Mouse (Mus musculus): ENCODE measurements around the gene Zfyve21. TPM values are rescaled to one million over a fixed set of nuclear protein-coding genes. Genes with fewer than 3 reads are reported as not detected.

The Zfyve21 gene
- total RNA-seq (2014; rRNA removed) = 63.3 and 75.6 TPM in 2 replicates
- polyA plus RNA-seq (2012; rRNA removed) = 65.5 and 72.8 TPM in 2 replicates

GRCm38 (mm10) chr12:111813766-111814617, at the start of gene Zfyve21, which contains the start of gene Xrcc3:
Zfyve21 (plus strand) TSS chr12:111814170.
Xrcc3 (minus strand) TSS chr12:111813873.
- Histone ChIP-seq H3K27me3 (ENCODE audit: control insufficient read depth, insufficient read depth, low read length) (no peaks in the 10 kb centered on the region), H3K36me3 (ENCODE audit: control insufficient read depth, insufficient read depth, low read length) (no peaks in the 10 kb centered on the region), H3K4me3 (ENCODE audit: insufficient read depth, low read depth, low read length) (peak within 1 kb of the TSS; percentile 86), H3K79me2 (ENCODE audit: control insufficient read depth, insufficient read depth, low read length) (peaks cover 12% of the 10 kb centered on the region), H3K9ac (ENCODE audit: low read depth, low read length) (peak within 1 kb of the TSS; percentile 90), H3K4me1 (ENCODE audit: control insufficient read depth, insufficient read depth, low read length) (peaks cover 36% of the 10 kb centered on the region), H3K27ac (replicated peaks; ENCODE audit: insufficient read depth, low read depth, low read length) (peak within 1 kb of the TSS; percentile 95)
- TF ChIP-seq CTCF (IDR thresholded peaks at IDR 0.05; ENCODE audit: low read depth, low read length) (no peak), POLR2A (IDR thresholded peaks at IDR 0.05; ENCODE audit: extremely low read depth, insufficient read depth, low read length) (peak; percentile 94)
- WGBS = under 1% methylated on average over 87 of the region's 87 CpGs
- DNase-seq (ENCODE audit: extremely low read depth, low read depth, low spot score) = peak; percentile 96

DNA sequence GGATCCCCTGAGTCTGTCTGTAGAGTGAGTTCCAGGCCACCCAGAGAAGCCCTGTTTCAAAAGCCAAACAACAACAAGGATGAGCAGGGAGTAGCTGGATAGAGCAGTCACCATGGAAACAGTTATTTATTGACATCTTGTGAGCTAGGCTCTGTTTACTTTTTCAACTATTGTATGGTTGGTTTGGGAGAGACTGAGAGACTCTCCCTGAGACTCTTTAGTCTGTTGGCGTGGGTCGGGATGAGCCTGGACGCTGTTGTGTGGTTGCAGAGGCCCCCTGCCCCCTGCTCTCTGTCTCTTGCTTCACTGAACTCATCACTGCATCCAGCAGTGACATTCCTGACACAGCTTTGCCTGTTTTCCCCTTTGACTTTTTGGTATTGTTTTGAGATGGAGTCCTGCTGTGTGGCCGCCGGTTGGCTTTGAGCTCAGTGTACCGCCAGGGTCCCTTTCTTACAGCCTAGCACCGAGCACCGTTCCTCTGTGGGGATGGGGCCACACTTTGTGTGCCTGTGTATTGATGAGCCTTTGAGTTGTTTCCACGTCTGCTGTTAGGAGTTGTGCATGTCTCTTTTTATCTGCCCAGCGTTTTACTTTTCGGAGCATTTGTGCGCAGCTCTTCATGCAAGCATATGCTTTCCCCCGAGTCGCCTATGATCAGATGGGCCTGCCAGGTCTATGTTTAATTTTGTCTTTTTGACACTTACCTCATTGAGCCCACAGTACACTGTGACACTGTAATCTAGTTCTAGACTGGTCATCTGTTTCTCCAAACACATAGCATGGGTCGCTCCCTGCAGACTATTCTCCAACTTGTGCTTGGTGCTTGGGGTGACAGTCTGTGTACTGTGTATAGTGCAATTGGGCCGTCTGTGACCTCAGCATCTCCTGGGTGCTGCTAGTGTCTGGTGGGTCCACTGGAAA, 47.4 kb upstream of the Zfyve21 start:
- TF ChIP-seq CTCF (IDR thresholded peaks at IDR 0.05; ENCODE audit: low read depth, low read length) (no peak), POLR2A (IDR thresholded peaks at IDR 0.05; ENCODE audit: extremely low read depth, insufficient read depth, low read length) (no peak)
- no peak overlapping the region for H3K27ac ChIP-seq (replicated peaks; ENCODE audit: insufficient read depth, low read depth, low read length)
- no peaks in the 10 kb centered on the region for H3K27me3 ChIP-seq (ENCODE audit: control insufficient read depth, insufficient read depth, low read length)
- no peaks in the 10 kb centered on the region for H3K36me3 ChIP-seq (ENCODE audit: control insufficient read depth, insufficient read depth, low read length)
- WGBS = 70% methylated on average over 16 of the region's 16 CpGs
- H3K4me1 ChIP-seq (ENCODE audit: control insufficient read depth, insufficient read depth, low read length) = peaks cover 3% of the 10 kb centered on the region; the same call in 1 of the 2 replicates
- H3K4me3 ChIP-seq (ENCODE audit: insufficient read depth, low read depth, low read length) = no peak overlapping the region
- H3K79me2 ChIP-seq (ENCODE audit: control insufficient read depth, insufficient read depth, low read length) = peaks cover 53% of the 10 kb centered on the region
- peak; percentile 34 for DNase-seq (ENCODE audit: extremely low read depth, low read depth, low spot score)
- no peak overlapping the region for H3K9ac ChIP-seq (ENCODE audit: low read depth, low read length)

GRCm38 (mm10) chr12:111768322-111768928, 45.5 kb upstream of the Zfyve21 start:
- Histone ChIP-seq H3K36me3 (ENCODE audit: control insufficient read depth, insufficient read depth, low read length) (peaks cover 9% of the 10 kb centered on the region; the same call in 1 of the 2 replicates), H3K9ac (ENCODE audit: low read depth, low read length) (no peak overlapping the region), H3K27me3 (ENCODE audit: control insufficient read depth, insufficient read depth, low read length) (no peaks in the 10 kb centered on the region), H3K27ac (replicated peaks; ENCODE audit: insufficient read depth, low read depth, low read length) (no peak overlapping the region), H3K4me1 (ENCODE audit: control insufficient read depth, insufficient read depth, low read length) (peaks cover 3% of the 10 kb centered on the region; the same call in 1 of the 2 replicates), H3K79me2 (ENCODE audit: control insufficient read depth, insufficient read depth, low read length) (peaks cover 34% of the 10 kb centered on the region), H3K4me3 (ENCODE audit: insufficient read depth, low read depth, low read length) (no peak overlapping the region)
- WGBS = 93% methylated on average over 10 of the region's 10 CpGs
- DNase-seq (ENCODE audit: extremely low read depth, low read depth, low spot score) = no peak
- TF ChIP-seq POLR2A (IDR thresholded peaks at IDR 0.05; ENCODE audit: extremely low read depth, insufficient read depth, low read length) = no peak
- TF ChIP-seq CTCF (IDR thresholded peaks at IDR 0.05; ENCODE audit: low read depth, low read length) = no peak

- Histone ChIP-seq H3K27me3 (ENCODE audit: control insufficient read depth, insufficient read depth, low read length) (no peaks in the 10 kb centered on the region), H3K36me3 (ENCODE audit: control insufficient read depth, insufficient read depth, low read length) (peaks cover 9% of the 10 kb centered on the region; the same call in 1 of the 2 replicates), H3K27ac (replicated peaks; ENCODE audit: insufficient read depth, low read depth, low read length) (no peak overlapping the region), H3K4me1 (ENCODE audit: control insufficient read depth, insufficient read depth, low read length) (peaks cover 3% of the 10 kb centered on the region; the same call in 1 of the 2 replicates), H3K79me2 (ENCODE audit: control insufficient read depth, insufficient read depth, low read length) (peaks cover 28% of the 10 kb centered on the region), H3K9ac (ENCODE audit: low read depth, low read length) (no peak overlapping the region), H3K4me3 (ENCODE audit: insufficient read depth, low read depth, low read length) (no peak overlapping the region)
- DNase-seq (ENCODE audit: extremely low read depth, low read depth, low spot score) = no peak
- 67% methylated on average over 10 of the region's 10 CpGs for WGBS
- TF ChIP-seq CTCF (IDR thresholded peaks at IDR 0.05; ENCODE audit: low read depth, low read length) = peak; percentile 30; the same call in 1 of the 2 replicates
- no peak for TF ChIP-seq POLR2A (IDR thresholded peaks at IDR 0.05; ENCODE audit: extremely low read depth, insufficient read depth, low read length)
Measured at GRCm38 (mm10) chr12:111769306-111769705, 44.7 kb upstream of the Zfyve21 start.

All from liver, adult 2 months (tissue).